Mouse (Mus musculus) neural tube, embryonic 11.5 days (tissue): ENCODE data around the gene Ogg1. TPM values are rescaled to one million over a fixed set of nuclear protein-coding genes. Genes with fewer than 3 reads are reported as not detected.

Experiments used
- ATAC-seq: fragments of 200-750 bp; cut with Nextera tagmentation; 2 replicates; pipeline ENCODE4 v1.8.0; 2017; ENCODE audit warnings: moderate number of reproducible peaks, mild to moderate bottlenecking, moderate TSS enrichment, moderate library complexity; ENCODE audit not compliant: insufficient read depth, low FRiP score, low TSS enrichment
- DNase-seq: peaks from one replicate; pipeline ENCODE4 v3.0.0-alpha.2; 2015; ENCODE audit warnings: low spot score
- H3K27ac ChIP-seq: fragments of 300-500 bp; sonication (generic); 2 replicates; pipeline ENCODE4 v1.5.1; 2014; ENCODE audit warnings: low read depth, mild to moderate bottlenecking, low read length
- H3K27me3 ChIP-seq: fragments of 300-500 bp; sonication (generic); 2 replicates; pipeline ENCODE4 v1.6.1; 2014; ENCODE audit warnings: mild to moderate bottlenecking, low read length, mixed read lengths; ENCODE audit not compliant: control insufficient read depth, insufficient read depth
- H3K36me3 ChIP-seq: fragments of 300-500 bp; sonication (generic); 2 replicates; pipeline ENCODE4 v1.6.1; 2014; ENCODE audit warnings: mild to moderate bottlenecking, low read length, moderate library complexity, mixed read lengths; ENCODE audit not compliant: control insufficient read depth, insufficient read depth
- H3K4me1 ChIP-seq: fragments of 300-500 bp; sonication (generic); 2 replicates; pipeline ENCODE4 v1.6.1; 2014; ENCODE audit warnings: low read length, mixed read lengths; ENCODE audit not compliant: control insufficient read depth, insufficient read depth
- H3K4me2 ChIP-seq: fragments of 300-500 bp; sonication (generic); 2 replicates; pipeline ENCODE4 v1.6.1; 2014; ENCODE audit warnings: low read depth, mild to moderate bottlenecking, moderate library complexity
- H3K4me3 ChIP-seq: fragments of 300-500 bp; sonication (generic); 2 replicates; pipeline ENCODE4 v1.5.1; 2014; ENCODE audit warnings: low read depth, low read length
- H3K9ac ChIP-seq: fragments of 300-500 bp; sonication (generic); 2 replicates; pipeline ENCODE4 v1.6.1; 2014; ENCODE audit warnings: mild to moderate bottlenecking, low read length
- H3K9me3 ChIP-seq: fragments of 300-500 bp; sonication (generic); 2 replicates; pipeline ENCODE4 v1.6.1; 2016; ENCODE audit warnings: low read length; ENCODE audit not compliant: control insufficient read depth
- WGBS: fragments of 180-500 bp; shearing (Covaris S2); extraction: QIAGEN DNeasy Blood & Tissue Kit; methylation state at CpG from one replicate; pipeline ENCODE4 v1.1.7; 2014; 5-methylcytosine and 5-hydroxymethylcytosine counted together
- polyA plus RNA-seq: library from polyadenylated mRNA; unstranded; fragments of >200 nt; fragmentation: Nextera tagmentation; extraction: Ambion mirVana; gene quantifications from 2 replicates; pipeline ENCODE4 v1.2.1, GENCODE M21; 2014

Gene Ogg1
- polyA plus RNA-seq, 1 experiment from 2014 or later = 13.1 TPM

DNA sequence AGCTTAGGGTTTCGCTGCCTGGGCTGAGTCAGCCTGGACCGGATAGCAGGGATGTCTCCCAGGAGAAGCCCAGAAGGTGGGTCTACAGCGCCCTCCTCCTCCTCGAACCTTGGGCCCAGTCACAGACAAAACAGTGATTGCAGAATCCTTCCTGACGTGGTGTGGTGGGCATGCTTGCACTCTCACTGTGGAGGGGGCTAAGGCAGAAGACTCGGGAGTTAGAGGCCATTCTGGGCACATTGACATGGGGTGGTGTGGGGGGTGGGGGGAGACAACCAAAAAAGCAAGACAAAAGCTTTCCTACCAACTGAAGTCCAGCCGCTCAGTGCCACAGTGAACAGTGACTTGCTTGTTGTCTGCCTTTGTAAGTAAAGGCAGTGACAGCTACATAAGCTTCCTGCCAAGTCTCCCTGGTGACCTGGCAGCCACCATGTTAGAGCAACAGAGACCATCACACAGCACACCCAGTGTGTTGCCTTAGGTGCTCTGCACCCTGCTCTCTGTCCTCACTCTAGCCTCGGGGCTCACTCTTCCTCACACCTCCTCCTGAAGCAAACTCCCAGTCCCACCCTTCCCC, 57.7 kb downstream of the Ogg1 start:
- H3K4me1 ChIP-seq = no peaks in the 10 kb centered on the region
- DNase-seq (no peak), ATAC-seq (no peak)
- H3K4me2 ChIP-seq = no peak overlapping the region
- peaks cover 37% of the 10 kb centered on the region for H3K36me3 ChIP-seq
- H3K9me3 ChIP-seq = no peaks in the 10 kb centered on the region
- no peak overlapping the region for H3K9ac ChIP-seq
- WGBS = 94% methylated on average over 8 of the region's 8 CpGs
- no peaks in the 10 kb centered on the region for H3K27me3 ChIP-seq
- H3K27ac ChIP-seq = no peak overlapping the region
- H3K4me3 ChIP-seq = no peak overlapping the region

Other genes starting within 250 kb of the Ogg1 start
- 74.9 and 78.5 TPM in 2 replicates for gene Setd5, start 249.6 kb upstream of the Ogg1 start, polyA plus RNA-seq
- gene Lhfpl4, start 131.6 kb upstream of the Ogg1 start, polyA plus RNA-seq = 6.7 and 6.9 TPM in 2 replicates
- 47.4 and 53.5 TPM in 2 replicates for gene Mtmr14, start 89.1 kb upstream of the Ogg1 start, polyA plus RNA-seq
- gene Cpne9, start 44.7 kb upstream of the Ogg1 start, polyA plus RNA-seq = 0.08 and 0.18 TPM in 2 replicates
- 27.1 and 28.4 TPM in 2 replicates for gene Brpf1, start 19.8 kb upstream of the Ogg1 start, polyA plus RNA-seq
- 50.8 and 56.0 TPM in 2 replicates for gene Camk1, start 17.0 kb downstream of the Ogg1 start, polyA plus RNA-seq
- 56.3 and 60.7 TPM in 2 replicates for gene Tada3, start 50.9 kb downstream of the Ogg1 start, polyA plus RNA-seq
- 202 and 215 TPM in 2 replicates for gene Arpc4, start 51.1 kb downstream of the Ogg1 start, polyA plus RNA-seq
- gene Ttll3, start 62.3 kb downstream of the Ogg1 start, polyA plus RNA-seq = 3.4 and 4.3 TPM in 2 replicates
- 27.7 and 27.9 TPM in 2 replicates for gene Rpusd3, start 92.4 kb downstream of the Ogg1 start, polyA plus RNA-seq
- 0.19 TPM in 1 of 2 replicates, not detected in the other for gene Cidec, start 108.8 kb downstream of the Ogg1 start, polyA plus RNA-seq
- 74.7 and 75.9 TPM in 2 replicates for gene Jagn1, start 115.6 kb downstream of the Ogg1 start, polyA plus RNA-seq
- 0.77 and 0.78 TPM in 2 replicates for gene Il17re, start 131.5 kb downstream of the Ogg1 start, polyA plus RNA-seq
- gene Il17rc, start 144.5 kb downstream of the Ogg1 start, polyA plus RNA-seq = 3.2 and 3.4 TPM in 2 replicates
- gene Creld1, start 156.3 kb downstream of the Ogg1 start, polyA plus RNA-seq = 33.6 and 41.1 TPM in 2 replicates
- 0.91 and 0.94 TPM in 2 replicates for gene Prrt3, start 175.0 kb downstream of the Ogg1 start, polyA plus RNA-seq
- gene Emc3, start 204.7 kb downstream of the Ogg1 start, polyA plus RNA-seq = 82.4 and 89.4 TPM in 2 replicates
- gene Fancd2, start 204.7 kb downstream of the Ogg1 start, polyA plus RNA-seq = 13.6 and 15.7 TPM in 2 replicates